Mouse (Mus musculus): ENCODE results near the gene Lpcat2b. TPM values are rescaled to one million over a fixed set of nuclear protein-coding genes. Genes with fewer than 3 reads are reported as not detected.

The Lpcat2b gene
- polyA plus RNA-seq, 1 experiment: not detected

DNA sequence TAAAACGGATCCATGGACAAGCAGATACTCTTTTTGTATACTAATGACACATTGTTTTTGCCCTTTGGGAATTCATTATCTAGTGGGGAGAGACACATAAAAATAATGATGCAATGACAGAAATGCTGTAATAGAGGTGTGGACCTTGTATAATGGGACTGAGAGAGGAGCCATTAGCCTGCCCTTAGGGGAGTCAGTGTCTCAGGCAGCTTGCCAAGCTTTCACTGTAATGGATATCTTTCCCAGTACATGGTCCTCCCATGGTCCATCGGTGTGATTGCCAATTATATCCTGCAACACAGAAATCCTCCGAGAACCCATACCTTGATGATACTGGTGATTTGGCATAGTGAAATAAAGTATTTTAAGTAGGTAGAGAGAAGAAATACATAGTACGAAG lies 12.9 kb downstream of the Lpcat2b start:
- Histone ChIP-seq H3K36me3 (ENCODE audit: control insufficient read depth, insufficient read depth, low read length) (no peaks in the 10 kb centered on the region), H3K4me3 (ENCODE audit: extremely low read depth, insufficient read depth, insufficient read length) (no peak overlapping the region), H3K4me1 (ENCODE audit: control insufficient read depth, insufficient read depth, insufficient read length) (no peaks in the 10 kb centered on the region), H3K27me3 (ENCODE audit: control insufficient read depth, insufficient read depth, low read length) (no peaks in the 10 kb centered on the region), H3K27ac (ENCODE audit: insufficient read depth, low read length) (no peak overlapping the region)
- TF ChIP-seq POLR2A (IDR thresholded peaks at IDR 0.05; ENCODE audit: low read depth, low read length) (no peak), CTCF (IDR thresholded peaks at IDR 0.05; ENCODE audit: extremely low read depth, insufficient read depth, insufficient read length, insufficient replicate concordance) (no peak)
- 93% methylated on average over 4 of the region's 4 CpGs for WGBS
- no peak for DNase-seq (ENCODE audit: low read depth in 1 of 2, low spot score in 2 of 2)

DNA sequence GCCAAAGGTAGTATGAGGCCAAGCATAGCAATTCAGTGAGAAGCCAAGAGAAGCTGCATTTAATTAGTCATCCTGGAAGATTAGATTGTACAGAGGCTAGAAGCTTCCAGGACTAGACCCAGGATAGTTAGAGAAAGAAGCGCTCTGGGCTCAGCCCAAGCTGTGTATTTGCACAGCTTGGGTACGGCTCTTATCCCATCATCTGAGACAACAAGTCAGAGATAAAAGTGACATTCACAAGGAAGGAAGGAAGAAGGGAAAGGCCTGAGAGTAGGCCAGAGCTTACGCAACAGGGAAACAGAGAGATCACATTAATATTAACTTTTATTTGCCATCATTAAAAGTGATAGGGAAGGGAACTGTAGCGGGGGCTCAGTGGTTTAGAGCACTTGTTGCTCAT lies 16.6 kb downstream of the Lpcat2b start:
- Histone ChIP-seq H3K4me3 (ENCODE audit: extremely low read depth, insufficient read depth, insufficient read length) (no peak overlapping the region), H3K27ac (ENCODE audit: insufficient read depth, low read length) (no peak overlapping the region), H3K36me3 (ENCODE audit: control insufficient read depth, insufficient read depth, low read length) (no peaks in the 10 kb centered on the region), H3K4me1 (ENCODE audit: control insufficient read depth, insufficient read depth, insufficient read length) (no peaks in the 10 kb centered on the region), H3K27me3 (ENCODE audit: control insufficient read depth, insufficient read depth, low read length) (no peaks in the 10 kb centered on the region)
- whole genome bisulfite sequencing: 89% methylated on average over 4 of the region's 4 CpGs
- no peak for TF ChIP-seq CTCF (IDR thresholded peaks at IDR 0.05; ENCODE audit: extremely low read depth, insufficient read depth, insufficient read length, insufficient replicate concordance)
- no peak for TF ChIP-seq POLR2A (IDR thresholded peaks at IDR 0.05; ENCODE audit: low read depth, low read length)
- DNase-seq (ENCODE audit: low read depth in 1 of 2, low spot score in 2 of 2): no peak

DNA sequence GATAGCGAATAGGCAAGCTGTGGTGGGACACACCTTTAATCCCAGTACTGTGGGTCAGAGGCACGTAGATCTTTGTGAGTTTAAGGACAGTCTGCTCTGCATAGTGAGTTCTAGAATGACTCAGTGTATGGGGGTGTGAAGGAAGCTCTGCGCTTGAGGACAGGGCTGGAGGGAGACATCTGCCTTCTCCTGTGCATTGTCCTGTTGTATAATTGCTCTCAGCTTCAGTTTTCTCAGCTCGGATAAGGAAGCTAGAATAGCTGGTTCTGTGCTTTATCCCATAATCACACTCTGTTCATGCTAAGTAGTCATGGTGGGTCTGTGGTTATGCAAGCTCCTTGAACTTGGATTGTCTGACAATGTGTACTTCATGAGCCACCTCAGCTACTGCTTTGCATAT lies 17.4 kb downstream of the Lpcat2b start:
- Histone ChIP-seq H3K4me3 (ENCODE audit: extremely low read depth, insufficient read depth, insufficient read length) (no peak overlapping the region), H3K27ac (ENCODE audit: insufficient read depth, low read length) (no peak overlapping the region), H3K4me1 (ENCODE audit: control insufficient read depth, insufficient read depth, insufficient read length) (no peaks in the 10 kb centered on the region), H3K36me3 (ENCODE audit: control insufficient read depth, insufficient read depth, low read length) (no peaks in the 10 kb centered on the region), H3K27me3 (ENCODE audit: control insufficient read depth, insufficient read depth, low read length) (no peaks in the 10 kb centered on the region)
- TF ChIP-seq POLR2A (IDR thresholded peaks at IDR 0.05; ENCODE audit: low read depth, low read length): no peak
- TF ChIP-seq CTCF (IDR thresholded peaks at IDR 0.05; ENCODE audit: extremely low read depth, insufficient read depth, insufficient read length, insufficient replicate concordance): no peak
- DNase-seq (ENCODE audit: low read depth in 1 of 2, low spot score in 2 of 2): no peak
- WGBS: 87% methylated on average over 4 of the region's 4 CpGs

DNA sequence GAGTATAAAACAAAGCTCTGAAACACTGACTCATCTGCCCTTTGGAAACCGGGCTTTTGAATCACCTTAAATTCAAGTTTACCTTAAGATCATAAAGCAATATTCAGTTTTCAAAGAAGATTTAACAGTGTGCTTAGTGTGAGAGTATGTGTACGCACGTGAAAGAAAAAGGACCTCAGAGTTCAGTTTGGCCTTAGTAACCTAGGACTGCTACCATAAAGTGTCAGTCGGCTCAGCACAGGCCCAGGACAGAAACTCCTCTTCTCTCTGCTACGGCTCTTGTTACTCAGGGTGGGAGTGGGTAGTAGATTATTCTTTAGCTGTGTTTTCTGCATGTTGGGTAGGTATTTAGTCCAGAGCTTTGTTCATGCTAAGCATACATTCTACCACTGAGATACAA lies 18.3 kb downstream of the Lpcat2b start:
- Histone ChIP-seq H3K36me3 (ENCODE audit: control insufficient read depth, insufficient read depth, low read length) (no peaks in the 10 kb centered on the region), H3K4me3 (ENCODE audit: extremely low read depth, insufficient read depth, insufficient read length) (no peak overlapping the region), H3K4me1 (ENCODE audit: control insufficient read depth, insufficient read depth, insufficient read length) (no peaks in the 10 kb centered on the region), H3K27me3 (ENCODE audit: control insufficient read depth, insufficient read depth, low read length) (no peaks in the 10 kb centered on the region), H3K27ac (ENCODE audit: insufficient read depth, low read length) (no peak overlapping the region)
- no peak for DNase-seq (ENCODE audit: low read depth in 1 of 2, low spot score in 2 of 2)
- no peak for TF ChIP-seq POLR2A (IDR thresholded peaks at IDR 0.05; ENCODE audit: low read depth, low read length)
- TF ChIP-seq CTCF (IDR thresholded peaks at IDR 0.05; ENCODE audit: extremely low read depth, insufficient read depth, insufficient read length, insufficient replicate concordance): no peak
- 92% methylated on average over 5 of the region's 5 CpGs for WGBS

DNA sequence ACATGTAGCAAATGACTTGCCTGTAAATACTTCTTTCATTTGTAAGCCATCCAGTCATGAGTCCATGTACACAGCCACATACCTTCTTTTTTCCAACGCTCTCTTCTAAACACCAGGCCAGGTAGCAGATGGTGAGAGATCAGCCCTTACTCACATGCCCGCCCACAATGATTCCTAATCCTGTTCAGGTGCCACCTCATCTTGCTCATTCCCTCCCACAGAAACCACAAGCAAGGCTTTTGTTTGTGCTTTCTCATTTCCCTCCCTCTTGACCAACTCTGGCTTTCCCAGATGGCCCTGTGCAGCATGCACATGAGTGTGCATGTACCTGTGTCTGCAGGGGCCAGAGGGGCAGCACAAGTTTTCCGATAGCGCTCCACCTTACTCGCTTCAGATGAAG lies 18.9 kb downstream of the Lpcat2b start:
- TF ChIP-seq CTCF (IDR thresholded peaks at IDR 0.05; ENCODE audit: extremely low read depth, insufficient read depth, insufficient read length, insufficient replicate concordance) (no peak), POLR2A (IDR thresholded peaks at IDR 0.05; ENCODE audit: low read depth, low read length) (no peak)
- WGBS: 88% methylated on average over 5 of the region's 5 CpGs
- Histone ChIP-seq H3K4me1 (ENCODE audit: control insufficient read depth, insufficient read depth, insufficient read length) (no peaks in the 10 kb centered on the region), H3K4me3 (ENCODE audit: extremely low read depth, insufficient read depth, insufficient read length) (no peak overlapping the region), H3K27me3 (ENCODE audit: control insufficient read depth, insufficient read depth, low read length) (no peaks in the 10 kb centered on the region), H3K27ac (ENCODE audit: insufficient read depth, low read length) (no peak overlapping the region), H3K36me3 (ENCODE audit: control insufficient read depth, insufficient read depth, low read length) (no peaks in the 10 kb centered on the region)
- no peak for DNase-seq (ENCODE audit: low read depth in 1 of 2, low spot score in 2 of 2)

DNA sequence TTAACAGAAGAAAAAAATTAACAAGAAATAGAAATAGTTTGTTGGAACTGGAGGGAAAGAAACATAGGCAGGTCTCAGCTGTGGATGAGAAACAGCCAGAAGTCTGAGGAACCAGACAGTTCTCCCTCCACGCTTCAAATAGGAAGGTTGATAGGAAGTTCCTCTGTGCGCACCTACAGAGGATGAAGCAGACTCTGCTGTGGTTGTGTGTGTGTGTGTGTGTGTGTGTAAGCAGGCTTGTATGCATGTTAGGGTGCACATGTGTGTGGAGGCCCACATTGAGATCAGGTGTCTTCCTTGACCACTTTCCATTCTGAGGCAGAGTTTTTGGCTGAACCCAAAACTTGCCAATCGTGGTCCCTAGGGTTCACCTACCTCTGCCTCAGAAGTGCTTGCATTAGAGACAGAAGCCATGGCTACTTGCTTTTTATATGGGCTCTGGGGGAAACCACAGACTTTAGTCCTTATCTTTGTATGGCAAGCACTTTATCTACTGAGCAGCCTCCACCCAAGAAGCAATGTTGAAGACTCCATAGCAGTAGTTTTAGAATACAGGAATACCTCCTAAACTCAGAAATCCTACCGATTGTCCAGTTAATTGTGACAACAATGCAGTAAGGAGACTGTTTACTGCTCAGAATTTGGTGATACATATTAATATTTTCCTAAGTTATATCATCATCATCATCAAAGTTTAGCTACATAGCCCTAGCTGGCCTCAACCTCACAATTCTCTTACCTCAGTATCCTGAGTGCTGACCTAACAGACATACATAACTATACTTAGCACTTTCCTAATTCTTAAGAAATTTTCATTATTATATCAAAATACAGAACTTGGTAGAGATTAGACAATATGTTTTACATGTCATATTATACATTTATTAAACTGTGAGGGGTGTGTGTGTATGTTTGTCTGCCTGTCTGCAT lies 31.1 kb downstream of the Lpcat2b start:
- DNase-seq (ENCODE audit: low read depth in 1 of 2, low spot score in 2 of 2): no peak
- no peaks in the 10 kb centered on the region for H3K4me1 ChIP-seq (ENCODE audit: control insufficient read depth, insufficient read depth, insufficient read length)
- no peaks in the 10 kb centered on the region for H3K27me3 ChIP-seq (ENCODE audit: control insufficient read depth, insufficient read depth, low read length)
- WGBS: 75% methylated on average over 4 of the region's 4 CpGs
- TF ChIP-seq POLR2A (IDR thresholded peaks at IDR 0.05; ENCODE audit: low read depth, low read length) (no peak), CTCF (IDR thresholded peaks at IDR 0.05; ENCODE audit: extremely low read depth, insufficient read depth, insufficient read length, insufficient replicate concordance) (no peak)
- H3K27ac ChIP-seq (ENCODE audit: insufficient read depth, low read length): no peak overlapping the region
- H3K4me3 ChIP-seq (ENCODE audit: extremely low read depth, insufficient read depth, insufficient read length): no peak overlapping the region
- H3K36me3 ChIP-seq (ENCODE audit: control insufficient read depth, insufficient read depth, low read length): peaks cover 4% of the 10 kb centered on the region; the same call in 1 of the 2 replicates

DNA sequence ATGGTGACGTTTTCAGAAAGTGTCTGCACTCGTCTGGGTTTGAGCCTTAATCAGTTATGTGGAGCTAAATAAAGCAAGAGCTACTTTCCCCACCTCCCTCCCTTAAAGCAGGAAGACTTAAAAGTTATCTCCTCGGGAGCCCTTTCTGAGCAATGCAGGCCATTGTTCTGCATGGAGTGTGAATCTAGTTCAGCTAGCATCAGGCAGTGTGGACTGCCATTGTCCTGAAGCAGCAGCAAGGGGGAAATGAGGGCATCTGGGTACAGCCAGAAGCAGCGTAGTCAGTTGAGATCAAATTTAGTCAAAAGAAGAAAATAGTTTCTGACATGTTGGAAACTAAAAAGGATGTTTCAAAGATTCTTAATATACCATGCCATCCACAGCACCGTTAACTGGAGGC lies 35.2 kb downstream of the Lpcat2b start:
- WGBS: 79% methylated on average over 5 of the region's 5 CpGs

More for the DNA sequence above, 35.2 kb downstream of the Lpcat2b start:
- Histone ChIP-seq H3K36me3 (ENCODE audit: control insufficient read depth, insufficient read depth, low read length) (peaks cover 2% of the 10 kb centered on the region; the same call in 1 of the 2 replicates), H3K27me3 (ENCODE audit: control insufficient read depth, insufficient read depth, low read length) (no peaks in the 10 kb centered on the region), H3K27ac (ENCODE audit: insufficient read depth, low read length) (no peak overlapping the region), H3K4me3 (ENCODE audit: extremely low read depth, insufficient read depth, insufficient read length) (no peak overlapping the region), H3K4me1 (ENCODE audit: control insufficient read depth, insufficient read depth, insufficient read length) (no peaks in the 10 kb centered on the region)
- no peak for TF ChIP-seq POLR2A (IDR thresholded peaks at IDR 0.05; ENCODE audit: low read depth, low read length)
- TF ChIP-seq CTCF (IDR thresholded peaks at IDR 0.05; ENCODE audit: extremely low read depth, insufficient read depth, insufficient read length, insufficient replicate concordance): no peak
- DNase-seq (ENCODE audit: low read depth in 1 of 2, low spot score in 2 of 2): no peak

Data from spleen, adult 2 months (tissue).